Mouse (Mus musculus): ENCODE measurements around the gene Ewsr1.

GRCm38 (mm10) chr11:5054151-5054550 is 44.9 kb downstream of the Ewsr1 start:
- no peak for TF ChIP-seq CTCF (conservative IDR thresholded peaks at IDR 0.05 in 1 of 2, IDR thresholded peaks at IDR 0.05 in 1 of 2; ENCODE audit: low read depth in 2 of 2, low read length in 2 of 2)
- no peak for TF ChIP-seq JUN (IDR thresholded peaks at IDR 0.05; ENCODE audit: insufficient read depth, low read depth, low read length)
- TF ChIP-seq KAT2A (IDR thresholded peaks at IDR 0.05; ENCODE audit: insufficient replicate concordance, low read length) = no peak
- no peak for TF ChIP-seq SIN3A (IDR thresholded peaks at IDR 0.05; ENCODE audit: low read length)
- no peak for TF ChIP-seq ZKSCAN1 (IDR thresholded peaks at IDR 0.05; ENCODE audit: borderline replicate concordance, low read depth, low read length)
- no peak for TF ChIP-seq POLR2A (IDR thresholded peaks at IDR 0.05; ENCODE audit: low read depth, low read length)
- no peak for TF ChIP-seq UBTF (IDR thresholded peaks at IDR 0.05; ENCODE audit: low read depth, low read length)
- TF ChIP-seq CHD2 (IDR thresholded peaks at IDR 0.05; ENCODE audit: low read length) = no peak
- TF ChIP-seq POLR2AphosphoS2 (IDR thresholded peaks at IDR 0.05; ENCODE audit: low read depth, low read length) = no peak
